Mouse (Mus musculus): ENCODE data around the gene Ptpn3.

GRCm38 (mm10) chr4:57305644-57306043, 4.0 kb upstream of the Ptpn3 start:
- no peak for TF ChIP-seq CTCF (IDR thresholded peaks at IDR 0.05; ENCODE audit: low read depth)
- no peak for TF ChIP-seq EP300 (IDR thresholded peaks at IDR 0.05; ENCODE audit: low read depth)
